Mouse (Mus musculus): Measurements from ENCODE around the gene Bod1. TPM values are rescaled to one million over a fixed set of nuclear protein-coding genes. Genes with fewer than 3 reads are reported as not detected.

Gene Bod1
- total RNA-seq, 1 experiment from 2014 or later = 52.8 TPM

Other genes with a start within 250 kb of the Bod1 start
- 93.1 and 152 TPM in 2 replicates for gene Cpeb4, start 200.3 kb upstream of the Bod1 start, total RNA-seq (2021)

All from adrenal gland, postnatal 14 days (tissue).